Mouse (Mus musculus): ENCODE measurements around the gene Chrnd.

The Chrnd gene

DNA sequence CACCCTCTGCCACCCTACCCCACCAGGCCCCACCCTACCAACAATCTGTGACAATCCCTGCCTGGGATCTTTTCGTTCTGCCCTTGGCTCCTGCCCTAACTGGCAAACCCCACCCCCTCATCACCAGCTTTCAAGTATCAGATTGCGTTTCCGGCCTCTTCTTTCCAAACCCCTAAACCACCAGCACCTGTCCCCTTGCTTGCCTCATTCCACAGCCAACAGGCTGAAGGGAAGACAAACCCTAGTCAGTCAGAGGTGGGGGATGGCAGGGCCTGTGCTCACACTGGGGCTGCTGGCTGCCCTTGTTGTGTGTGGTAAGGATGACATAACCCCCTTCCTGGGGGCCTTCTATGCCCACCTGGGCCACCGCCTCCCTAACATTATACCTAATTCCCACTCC is at the start of gene Chrnd:
Gene Chrnd (plus strand): TSS at position 179 of the 400 bp plus-strand sequence.
- no peak for DNase-seq

DNA sequence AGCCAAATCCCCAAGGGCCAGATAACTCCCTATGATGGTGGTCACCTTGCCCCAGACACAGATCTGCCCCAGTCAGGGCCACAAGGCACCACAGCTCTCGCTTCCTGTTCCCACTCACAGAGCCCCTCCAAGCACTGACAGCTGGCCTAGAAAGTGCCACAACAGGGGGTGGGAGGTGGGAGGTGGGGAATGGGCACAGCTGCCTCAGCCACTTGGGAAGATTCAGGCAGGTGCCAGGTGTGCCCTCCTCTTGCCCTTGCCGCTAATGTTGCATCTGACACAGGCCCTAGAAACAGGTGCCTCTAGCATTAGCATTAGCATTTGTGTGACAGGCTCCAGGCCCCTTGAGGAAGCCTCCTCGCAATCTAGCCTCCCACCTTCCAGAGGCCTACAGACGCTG is 48.9 kb upstream of the Chrnd start:
- DNase-seq, result no peak

DNA sequence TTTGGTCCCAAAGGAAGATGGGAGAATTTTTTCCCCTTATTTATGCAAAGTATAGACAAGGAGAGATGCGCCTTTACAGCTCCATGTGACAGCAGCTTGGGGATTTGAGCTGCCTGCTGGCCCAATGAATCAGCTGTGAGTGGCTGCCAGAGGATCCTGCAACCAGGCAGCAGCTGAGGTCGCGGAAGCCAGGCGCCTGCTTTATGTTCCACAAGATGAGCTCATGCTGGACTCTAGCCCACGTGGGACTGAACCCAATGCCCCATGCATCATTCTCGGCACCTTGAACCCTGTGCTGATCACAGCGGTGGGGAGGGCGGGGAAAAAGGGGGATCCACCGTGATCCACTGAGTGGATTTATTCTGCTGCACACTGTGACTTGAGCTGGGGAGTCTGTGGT is 48.0 kb upstream of the Chrnd start:
- DNase-seq, result peak; percentile 47

DNA sequence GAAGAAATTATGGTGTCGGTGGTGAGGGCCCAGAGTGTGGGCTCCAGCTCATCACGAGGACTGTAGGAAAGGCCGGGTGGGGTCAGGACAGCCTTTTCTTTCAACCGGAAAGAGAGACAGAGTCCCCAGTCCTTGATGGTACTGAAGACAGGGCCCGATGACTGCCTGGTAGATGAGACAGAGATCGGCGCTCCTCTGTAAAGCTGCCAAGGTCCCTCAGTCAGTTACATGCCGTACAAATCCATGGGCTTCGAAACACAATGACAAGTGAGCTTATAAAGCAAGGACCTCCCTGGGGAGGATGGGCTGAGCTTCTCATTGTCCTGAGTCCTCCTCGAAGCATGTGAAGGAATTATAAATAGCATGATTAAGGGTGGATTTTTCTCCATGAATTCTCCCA is 47.3 kb upstream of the Chrnd start:
- DNase-seq, result no peak

DNA sequence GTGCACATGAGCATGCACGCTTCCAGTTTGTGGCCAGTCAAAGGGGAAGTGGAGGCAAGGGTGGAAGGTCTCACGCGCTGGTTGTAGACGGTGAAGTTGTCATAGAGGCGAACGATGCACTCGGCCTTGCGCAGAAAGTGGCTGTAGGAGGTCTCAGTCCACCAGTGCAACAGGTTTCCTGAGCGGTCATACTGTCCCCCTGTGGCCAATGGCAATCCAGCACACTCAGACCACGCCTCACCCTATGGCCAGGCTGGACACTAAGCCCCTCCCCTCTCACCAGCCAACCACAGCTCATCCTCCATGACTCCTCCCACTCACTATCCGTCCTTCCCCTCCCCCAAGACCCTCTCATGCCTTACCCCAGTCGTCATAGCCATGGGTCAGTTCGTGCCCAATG is 41.0 kb upstream of the Chrnd start:
- no peak for DNase-seq

DNA sequence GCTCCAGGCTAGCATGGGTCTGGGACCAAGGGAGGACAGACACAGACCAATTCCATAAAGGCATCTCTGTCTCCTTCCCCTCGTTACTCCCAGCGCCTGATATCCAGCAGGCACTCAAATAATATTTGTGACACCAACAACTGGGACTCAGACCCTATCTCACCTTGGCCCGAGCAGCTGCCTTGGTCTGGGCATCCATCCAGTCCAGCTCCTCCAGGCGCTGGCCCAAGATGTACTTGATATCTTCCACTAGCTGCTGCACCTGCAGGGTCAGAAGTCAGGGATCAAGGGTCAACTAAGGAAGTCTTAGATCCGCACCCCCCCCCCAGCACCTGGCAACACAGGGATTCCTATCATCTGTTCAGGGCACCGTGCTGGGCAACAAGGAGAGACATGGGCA is 39.1 kb upstream of the Chrnd start:
- DNase-seq, result no peak

DNA sequence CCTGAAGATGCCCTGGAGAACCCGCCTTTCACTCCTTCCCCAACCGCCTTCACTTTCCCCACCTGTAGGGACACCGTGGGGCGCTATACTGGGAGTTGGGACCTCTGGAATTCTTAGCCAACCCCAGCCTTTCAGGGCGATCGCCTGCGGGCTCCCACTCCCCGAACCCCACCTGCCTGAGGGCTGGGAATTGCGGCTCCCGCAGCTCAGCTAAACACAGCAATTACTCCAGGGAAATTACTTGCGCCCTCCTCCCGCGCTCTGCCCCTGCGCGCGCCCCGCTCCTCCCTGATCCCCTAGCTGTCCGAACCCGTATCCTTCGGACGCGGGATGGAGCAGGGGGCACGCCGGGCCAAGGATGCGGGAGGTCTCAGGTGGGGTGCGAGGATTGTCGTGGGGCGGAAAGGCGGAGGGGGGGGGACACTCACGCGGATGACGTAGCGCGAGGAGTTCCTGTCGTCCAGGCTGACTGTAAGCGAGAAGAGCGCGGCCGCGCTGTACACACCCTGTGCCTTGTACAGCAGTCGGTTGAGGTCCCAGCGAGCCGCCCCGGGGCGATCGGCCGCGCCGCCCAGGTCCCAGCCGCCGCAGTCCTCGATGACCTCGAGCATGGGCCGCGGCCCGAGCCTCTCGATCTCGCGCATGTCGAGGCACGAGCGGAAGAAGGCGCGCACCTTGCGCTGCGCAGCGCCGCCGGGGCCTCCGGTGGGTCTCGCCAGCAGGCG is 36.5 kb upstream of the Chrnd start:
- DNase-seq, result no peak

DNA sequence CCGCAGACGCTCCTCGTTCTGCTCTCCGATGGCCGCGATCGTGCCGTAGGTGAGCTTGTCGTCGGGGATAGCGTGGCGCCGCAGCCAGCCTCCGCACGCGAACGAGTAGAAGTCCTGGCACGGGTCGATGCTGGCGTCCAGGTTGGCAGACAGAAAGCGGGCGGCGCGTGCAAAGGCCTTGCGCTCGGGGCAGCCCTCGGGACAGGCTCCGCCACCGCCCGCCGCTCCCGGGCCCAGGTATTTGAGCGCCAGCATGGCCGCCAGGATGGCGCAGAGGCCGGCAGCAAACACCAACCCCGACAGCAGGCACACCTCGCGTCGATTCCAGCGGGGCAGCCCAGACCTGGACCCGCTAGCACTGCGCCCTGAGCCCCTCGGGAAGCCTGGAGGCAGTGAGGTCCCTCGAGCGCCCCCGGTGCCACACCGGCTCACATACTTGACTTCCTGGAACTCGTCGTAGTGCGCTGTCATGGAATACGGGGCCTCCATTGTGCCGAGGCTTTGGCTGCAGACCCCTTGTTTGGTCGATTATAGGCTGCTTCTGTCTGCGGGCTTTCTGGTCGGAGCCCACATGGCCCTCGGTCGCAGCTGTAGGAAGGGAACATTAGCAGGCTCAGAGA is 35.8 kb upstream of the Chrnd start:
- no peak for DNase-seq

DNA sequence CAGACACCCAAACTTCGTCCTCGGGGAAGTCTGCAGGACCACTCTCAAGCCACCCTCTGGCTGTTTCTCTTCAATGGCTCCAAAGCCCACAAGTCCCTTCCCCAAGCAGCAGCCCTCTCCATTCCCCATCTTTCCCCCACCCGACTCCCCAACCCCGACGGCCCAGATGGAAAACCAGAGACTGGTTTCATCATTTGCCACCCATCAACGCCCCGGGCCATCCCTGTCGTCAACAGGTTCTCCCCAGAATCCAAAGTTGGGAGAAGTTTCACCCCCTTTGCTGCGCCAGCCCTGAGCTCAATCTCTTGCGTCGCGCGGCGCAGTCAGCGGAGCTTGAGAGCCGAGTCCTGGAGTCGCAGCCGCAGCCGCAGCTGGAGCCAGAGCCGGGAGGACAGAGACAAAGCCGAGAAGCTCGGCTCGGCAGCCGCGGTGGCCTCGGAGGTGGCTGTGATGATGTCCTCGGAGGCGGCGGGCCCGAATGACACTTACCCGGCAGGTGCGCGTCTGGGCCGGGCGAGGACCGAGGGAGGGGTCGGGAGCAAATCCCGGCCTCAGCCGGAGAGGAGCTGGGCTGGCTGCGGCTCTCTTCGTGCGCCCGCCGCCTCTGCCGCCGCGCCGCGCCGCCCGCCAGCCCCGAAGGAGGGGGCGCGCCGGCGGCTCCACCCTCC is 34.7 kb upstream of the Chrnd start:
- no peak for DNase-seq

DNA sequence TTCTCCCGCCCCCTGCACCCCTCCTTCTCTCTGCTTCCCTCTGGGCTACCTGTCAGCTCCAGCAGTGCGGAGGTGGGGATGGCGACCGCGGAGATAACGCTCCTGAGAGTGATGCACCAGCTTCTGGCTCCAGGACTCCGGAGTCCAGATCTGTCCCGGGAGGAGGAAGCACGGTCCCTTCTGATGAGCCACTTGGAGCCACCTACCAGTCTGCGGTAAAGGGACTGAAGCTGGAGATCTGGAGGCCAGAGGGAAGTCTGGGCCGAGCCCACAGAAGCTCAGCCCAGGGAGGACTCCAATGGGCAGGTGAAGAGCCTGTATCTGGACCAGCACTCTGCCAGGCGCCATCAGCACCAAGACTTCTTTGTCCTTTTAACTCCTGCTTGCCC is 34.2 kb upstream of the Chrnd start, which contains the start of gene Ecel1:
Gene Ecel1 (minus strand): TSS at position 323 of the 389 bp plus-strand sequence.
- DNase-seq, result no peak

DNA sequence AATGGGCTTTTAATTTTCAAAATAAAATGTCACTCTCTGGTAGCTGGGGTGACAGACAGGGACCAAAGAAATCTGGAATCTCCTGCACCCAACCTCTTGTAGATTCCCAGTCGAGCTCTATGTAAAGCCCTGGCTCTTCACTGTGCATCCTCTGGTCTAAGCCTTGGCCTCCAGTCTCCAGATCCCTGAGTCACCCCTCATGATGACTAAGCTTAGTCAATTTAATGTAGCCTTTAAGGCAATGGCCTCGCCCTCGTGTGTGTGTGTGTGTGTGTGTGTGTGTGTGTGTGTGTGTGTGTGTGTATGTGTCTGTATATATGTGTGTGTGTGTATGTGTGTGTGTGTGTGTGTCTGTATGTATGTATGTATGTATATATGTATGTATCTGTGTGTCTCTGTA is 31.0 kb upstream of the Chrnd start:
- no peak for DNase-seq

DNA sequence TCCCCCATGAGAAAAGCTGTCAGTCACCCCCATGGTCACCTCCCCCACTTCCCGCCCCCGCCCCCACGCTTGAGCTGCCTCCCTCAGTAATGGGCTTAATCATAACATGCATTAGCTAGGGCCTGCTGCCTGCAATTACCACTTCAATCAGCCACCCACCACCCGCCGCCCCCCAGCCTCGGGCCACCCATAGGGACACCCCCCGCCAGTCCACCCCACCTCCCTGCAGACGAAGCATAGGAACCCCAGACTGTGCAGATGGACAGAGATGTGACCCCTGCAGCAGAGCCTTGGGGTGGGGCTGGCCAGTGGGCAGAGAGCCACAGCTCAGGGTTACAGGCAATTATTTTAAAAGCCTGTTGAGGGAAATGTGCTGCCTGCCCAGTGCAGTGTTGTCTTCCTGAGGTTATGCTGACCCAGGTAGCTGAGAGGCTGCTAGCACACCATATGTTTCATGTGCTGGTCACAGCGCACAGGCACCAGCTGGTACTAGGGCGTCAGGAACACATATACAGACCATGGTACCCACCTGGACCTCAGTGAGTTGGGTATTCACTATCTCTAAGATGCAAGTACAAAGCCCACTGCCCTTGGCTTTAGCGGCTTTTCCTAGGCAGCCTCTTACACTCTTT is 26.1 kb upstream of the Chrnd start:
- no peak for DNase-seq

DNA sequence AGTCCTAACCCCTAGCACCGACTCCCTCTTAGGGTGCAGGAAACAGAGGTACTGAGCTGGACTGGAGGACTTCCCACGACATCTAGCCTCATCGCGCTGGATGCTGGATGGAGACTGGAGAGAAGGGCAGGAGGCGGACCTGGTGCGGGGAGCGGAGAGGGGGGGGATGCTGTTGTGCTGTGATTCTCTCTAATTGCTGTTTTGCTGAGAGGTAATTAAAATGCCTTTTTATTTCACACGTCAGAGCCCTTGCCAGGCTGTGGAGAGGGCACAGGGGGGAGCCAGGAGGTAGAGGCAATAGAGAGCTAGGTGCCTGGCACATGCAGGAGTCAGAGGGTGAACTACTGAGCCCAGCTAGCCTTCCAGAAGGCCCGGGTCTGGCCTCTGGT is 25.6 kb upstream of the Chrnd start:
- no peak for DNase-seq

DNA sequence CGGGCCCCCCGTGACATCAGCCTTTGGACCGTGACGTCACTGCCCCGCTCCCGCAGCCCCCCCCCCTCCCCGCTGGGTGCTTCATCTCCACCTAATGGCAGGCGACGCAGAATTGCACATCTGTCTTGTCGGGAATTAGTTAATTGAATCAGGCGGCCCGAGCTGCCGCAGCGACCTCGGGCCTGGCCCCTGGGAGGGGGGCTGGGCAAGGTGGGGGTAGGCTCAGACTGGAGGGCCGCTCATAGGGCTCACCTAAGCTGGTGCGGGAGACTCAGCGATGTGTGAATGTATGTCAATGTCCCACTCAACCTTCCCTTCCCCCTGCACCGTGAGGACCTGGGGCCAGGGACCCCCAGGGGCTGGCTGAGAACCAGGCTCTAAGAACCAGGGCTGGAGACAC is 19.9 kb upstream of the Chrnd start:
- DNase-seq, result no peak

DNA sequence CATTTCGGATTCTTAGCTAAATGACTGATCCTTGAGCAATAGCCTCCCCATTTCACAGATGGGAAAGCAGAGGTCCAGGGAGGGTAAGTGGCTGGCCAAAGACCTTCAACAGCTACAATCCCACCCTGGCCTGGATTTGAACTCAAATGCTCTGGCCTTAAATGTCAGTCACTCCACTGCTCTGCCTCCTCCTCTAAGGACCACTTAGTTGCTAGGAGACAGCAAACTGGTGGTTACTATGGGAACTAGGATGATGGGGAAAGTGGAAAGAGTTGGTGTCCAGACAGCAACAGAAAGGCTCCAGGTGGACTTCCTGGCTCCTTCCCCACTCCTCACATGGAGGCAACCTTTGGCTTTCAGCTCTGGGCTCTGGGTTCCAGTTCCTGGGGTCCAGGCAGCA is 19.1 kb upstream of the Chrnd start:
- no peak for DNase-seq

DNA sequence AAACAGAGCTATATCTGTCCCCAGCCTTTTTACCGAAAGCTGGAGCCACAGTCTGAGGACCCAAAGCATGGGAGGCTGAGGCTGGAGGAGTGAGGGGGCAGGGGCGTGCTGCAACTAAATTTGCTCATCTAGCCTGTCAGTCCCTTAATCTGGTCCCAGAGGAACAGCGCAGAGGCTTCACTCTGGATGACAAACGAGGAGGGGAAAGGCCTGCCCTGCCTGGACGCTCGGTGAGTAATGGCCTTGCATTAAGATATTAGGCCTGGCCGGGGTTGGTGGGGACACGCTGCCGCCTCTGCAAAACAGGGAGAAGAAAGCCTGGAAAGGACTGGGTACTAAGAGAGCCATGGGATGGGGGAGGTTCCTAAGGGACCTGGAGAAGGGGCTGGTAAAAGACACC is 18.1 kb upstream of the Chrnd start:
- DNase-seq, result no peak

DNA sequence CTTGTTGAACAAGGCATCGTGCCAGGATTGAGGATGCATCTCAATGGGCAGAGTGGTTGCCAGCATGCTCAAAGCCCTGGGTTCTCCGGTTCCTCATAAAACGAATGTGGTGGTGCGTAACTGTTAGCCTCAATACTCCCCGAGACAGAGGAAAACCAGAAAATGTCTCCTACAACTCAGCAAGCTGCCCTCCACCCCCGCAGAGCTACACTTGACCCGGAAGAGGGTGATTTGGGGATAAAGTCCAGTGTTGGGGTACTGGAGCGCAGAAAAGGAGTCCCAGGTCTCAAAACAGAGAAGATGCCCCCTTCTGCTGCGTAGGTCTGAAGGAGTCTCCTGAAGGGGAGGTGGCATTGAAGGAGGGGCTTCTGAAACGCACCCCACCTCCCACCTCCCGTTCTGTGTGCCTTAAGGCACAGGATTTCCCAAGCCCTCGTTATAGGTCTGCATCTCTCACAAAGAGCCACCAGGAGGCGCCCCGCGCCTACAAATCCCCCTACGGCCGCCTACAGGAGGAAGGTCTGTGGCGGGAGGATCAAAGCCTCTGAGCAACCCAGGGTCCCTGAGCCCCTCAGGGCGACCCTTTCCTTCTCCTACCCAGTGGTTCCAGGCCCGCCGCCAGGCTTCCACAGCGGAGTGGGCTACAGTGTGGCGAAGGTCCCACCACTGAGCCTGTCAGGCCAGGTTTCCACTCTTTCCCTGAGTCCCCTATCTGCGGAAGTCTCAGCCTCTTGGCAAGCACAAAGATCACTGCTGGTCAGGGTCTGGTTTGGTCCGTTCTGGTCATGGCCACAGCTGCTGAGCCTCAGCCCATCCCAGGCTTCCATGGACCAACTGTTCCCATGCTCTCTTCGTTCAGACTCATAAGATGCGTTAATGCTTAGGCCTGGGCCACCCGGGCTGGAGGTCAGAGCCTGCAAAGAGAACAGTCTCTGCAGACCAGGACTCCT is 16.1 kb upstream of the Chrnd start:
- DNase-seq, result peak; percentile 73

DNA sequence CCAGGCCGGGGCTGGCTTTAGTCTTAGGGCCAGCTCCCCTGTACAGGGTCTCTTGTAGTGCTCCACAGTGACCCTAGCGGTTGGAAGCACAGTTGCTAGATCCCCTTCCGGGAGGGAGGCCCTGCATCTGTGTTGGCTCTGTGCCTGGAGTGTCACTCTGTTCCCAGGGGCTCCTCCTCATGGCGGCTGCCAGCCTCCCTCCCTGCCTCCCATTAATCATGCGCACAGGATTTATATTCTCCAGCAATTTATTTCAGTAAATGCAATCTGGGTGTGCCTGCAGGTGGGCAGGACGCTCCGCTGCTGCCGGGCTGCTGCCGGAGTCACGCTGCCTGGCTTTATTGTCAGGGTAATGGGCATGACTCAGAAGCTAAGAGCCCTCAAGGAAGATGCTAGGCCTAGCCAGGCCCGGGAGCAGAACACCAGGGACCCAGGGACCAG is 14.5 kb upstream of the Chrnd start:
- peak; percentile 86 for DNase-seq

DNA sequence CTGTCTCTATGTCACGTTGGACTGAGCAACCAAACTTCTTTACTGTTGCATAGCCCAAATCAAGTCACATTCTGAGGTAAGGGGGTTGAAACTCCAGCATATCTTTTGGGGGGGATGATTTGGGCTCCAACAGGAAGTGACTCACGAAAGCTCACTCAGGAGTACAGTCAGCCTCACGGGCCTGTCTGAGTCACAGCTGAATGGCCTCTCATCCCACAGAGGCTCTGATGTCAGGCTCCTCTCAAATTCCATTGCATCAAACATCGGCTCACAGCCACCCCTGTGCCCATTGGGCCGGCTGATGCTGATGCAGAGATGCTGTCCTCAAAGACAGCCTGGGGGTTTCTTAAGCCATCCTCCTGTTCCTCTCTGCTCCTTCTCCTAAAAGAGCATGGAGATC is 9.5 kb upstream of the Chrnd start:
- no peak for DNase-seq

DNA sequence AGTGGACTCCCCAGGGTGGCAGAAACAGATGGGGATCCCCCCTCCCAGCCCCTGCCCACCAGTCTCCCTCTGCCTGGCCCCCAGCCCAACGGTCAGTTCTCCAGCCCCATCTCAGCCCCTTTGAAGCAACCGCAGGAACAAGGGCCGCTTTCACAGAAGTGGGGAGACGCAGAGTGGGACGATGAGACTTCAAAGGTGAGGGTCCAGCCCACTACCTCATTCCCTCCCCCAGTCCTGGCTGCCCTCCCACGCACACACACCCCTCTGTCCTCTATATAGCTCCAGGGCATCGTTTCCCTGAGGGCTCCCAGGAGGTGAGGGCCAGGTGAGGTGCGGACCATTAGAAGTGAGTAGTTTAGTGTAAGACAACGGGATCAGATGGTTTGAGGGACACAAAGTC is 7.4 kb upstream of the Chrnd start, which contains the start of gene Prss56:
Gene Prss56 (plus strand): TSS at position 301 of the 400 bp plus-strand sequence.
- no peak for DNase-seq

DNA sequence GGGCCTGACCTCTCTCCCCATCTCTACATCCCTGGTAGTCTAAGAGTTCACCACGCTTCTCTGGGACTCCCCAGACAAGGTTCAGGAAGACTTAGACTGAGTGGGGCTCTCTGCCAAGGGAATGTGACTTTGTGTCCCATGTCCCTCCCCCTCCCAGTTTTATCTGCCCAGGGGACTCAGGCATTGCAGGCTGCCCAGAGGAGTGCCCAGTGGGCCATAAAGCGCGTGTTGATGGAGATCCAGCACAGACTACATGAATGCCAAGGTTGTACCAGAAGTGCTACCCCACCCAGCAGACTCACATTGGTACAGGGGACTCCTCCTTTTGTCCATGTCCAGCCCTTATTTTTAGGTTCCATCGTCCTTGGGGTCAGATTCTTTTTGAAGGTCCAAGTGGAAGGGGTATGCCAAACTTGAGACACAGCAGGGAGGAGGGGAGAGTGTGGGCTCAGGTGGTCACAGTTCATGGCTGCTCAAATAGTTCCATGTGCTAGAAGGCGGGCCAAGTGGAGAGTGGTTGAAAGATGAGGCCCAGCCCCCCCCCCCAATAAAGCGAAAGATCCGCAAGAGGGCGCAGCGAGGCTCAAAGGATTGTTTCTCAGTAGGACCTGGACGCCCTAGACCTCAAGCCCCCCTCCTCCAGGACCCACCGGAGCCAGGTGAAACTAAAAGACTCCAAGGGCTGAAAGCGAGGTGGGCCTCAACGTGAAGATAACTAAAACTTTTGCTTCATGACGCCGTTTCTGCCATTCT is 6.2 kb upstream of the Chrnd start:
- no peak for DNase-seq

DNA sequence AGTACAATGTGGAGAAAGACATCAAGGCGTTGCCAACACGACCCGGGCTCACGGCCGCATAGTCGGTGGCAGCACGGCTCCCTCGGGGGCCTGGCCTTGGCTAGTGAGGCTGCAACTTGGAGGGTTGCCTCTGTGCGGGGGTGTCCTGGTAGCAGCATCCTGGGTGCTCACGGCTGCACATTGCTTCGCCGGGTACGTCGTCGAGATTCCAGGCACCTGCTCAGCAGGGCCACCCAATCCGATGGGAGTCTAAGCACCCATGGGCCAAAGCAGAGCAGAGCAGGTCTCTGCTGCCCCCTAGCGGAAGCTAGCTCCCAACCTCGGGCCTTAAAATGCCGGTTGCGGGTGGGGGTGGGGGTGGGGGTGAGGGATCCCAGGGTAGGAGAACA is 5.7 kb upstream of the Chrnd start:
- peak; percentile 77 for DNase-seq
